Mouse (Mus musculus) testis, postnatal 10 days (tissue): ENCODE measurements around the gene Gjb5.

ENCODE experiments used
- DNase-seq: peaks from one replicate; pipeline ENCODE4 v3.0.0; 2021; ENCODE audit warnings: low spot score

Gene Gjb5

DNA sequence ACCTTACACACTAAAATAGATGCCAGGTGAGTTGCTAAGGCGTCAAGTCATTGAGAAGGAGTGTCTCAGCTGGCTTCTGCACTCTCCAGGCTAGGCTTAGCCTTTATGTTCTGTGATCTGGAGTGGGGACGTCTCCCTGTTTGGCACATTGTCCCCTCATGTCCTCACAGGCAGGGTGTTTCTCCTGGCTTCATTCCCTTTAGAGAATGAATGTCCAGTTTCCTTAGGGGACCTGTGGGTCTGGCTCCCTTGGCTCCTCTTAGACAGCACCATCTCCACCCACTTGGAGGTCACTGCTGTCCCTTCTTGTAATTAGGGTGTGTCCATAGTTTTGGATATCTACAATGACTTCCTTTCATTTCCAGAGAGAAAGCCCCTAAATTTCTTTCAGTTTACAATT lies 51.1 kb downstream of the Gjb5 start:
- no peak for DNase-seq
